Mouse (Mus musculus) heart, postnatal 0 days (tissue): ENCODE results near the gene Ccdc86.

Experiments
- CTCF ChIP-seq: IDR thresholded peaks from 2 replicates; pipeline ENCODE4 v1.5.1; 2016; ENCODE audit warnings: antibody characterized with exemption, control low read depth, low read depth
- EP300 ChIP-seq: IDR thresholded peaks from 2 replicates; pipeline ENCODE4 v1.6.1; 2016; ENCODE audit warnings: antibody characterized with exemption, low read depth

GRCm38 (mm10) chr19:10948416-10948815 is 650 bp downstream of the Ccdc86 start:
- TF ChIP-seq CTCF (no peak), EP300 (no peak)
